Mouse (Mus musculus): Measurements from ENCODE around the gene Hivep3.

The Hivep3 gene

DNA sequence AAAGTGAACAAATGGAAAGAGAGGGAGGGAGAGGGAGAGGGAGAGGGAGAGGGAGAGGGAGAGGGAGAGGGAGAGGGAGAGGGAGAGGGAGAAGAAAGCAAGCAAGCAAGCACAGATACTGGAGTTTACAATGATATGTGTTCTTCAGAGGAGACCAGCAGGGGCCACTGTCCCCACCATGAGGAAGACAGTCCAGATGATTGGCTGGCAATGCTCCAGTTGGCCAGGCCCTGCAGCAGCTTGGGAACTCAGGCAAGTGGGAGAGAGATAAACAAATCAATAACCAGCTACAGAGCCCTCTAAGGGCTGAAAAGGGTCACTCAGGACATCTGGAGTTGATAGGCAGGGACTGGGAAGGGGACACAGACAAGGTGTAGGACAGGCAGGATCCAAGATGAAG, 169.7 kb downstream of the Hivep3 start:
- DNase-seq (ENCODE audit: low spot score in 2 of 2), result peak in 1 of 2 experiments; percentile 9

DNA sequence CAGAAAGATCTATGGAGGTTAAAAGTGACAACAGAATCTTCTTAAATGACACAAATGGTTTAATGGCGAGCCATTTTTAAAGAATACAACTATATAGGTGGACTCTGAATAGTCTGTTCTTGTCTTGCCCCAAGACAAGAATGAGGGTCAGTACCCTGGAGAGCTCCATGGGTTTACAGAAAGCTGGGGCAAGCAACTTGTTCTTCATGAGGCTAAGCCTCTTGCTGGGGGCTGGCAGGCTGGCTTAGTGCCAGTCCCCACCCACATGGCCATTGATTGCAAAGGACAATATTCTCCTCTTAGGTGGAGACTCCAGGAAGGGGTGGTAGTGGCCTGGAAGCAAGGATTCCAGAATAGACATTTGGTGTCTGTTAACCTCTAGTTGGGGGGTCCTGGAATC, 170.2 kb downstream of the Hivep3 start:
- DNase-seq (ENCODE audit: low spot score in 2 of 2), result peak in 1 of 2 experiments; percentile 33

DNA sequence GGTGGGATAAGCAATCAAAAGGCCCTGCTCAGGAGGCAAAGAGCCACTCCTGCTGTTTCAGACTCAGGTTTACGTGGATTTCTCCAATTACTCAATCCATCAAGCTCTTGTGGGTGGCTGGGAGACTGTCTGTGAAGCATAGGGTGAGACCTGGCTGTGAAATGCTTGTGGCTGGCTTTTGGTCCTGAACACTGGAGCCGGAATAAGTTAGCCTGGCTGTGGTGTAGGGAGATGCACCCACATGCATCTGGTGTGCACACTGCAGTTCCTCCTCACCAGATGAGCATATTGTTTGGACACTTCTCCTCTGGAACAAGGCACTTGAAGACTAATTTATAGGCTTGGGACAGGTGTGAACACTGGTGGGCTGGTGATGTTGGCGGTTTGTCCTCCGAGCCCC, 170.7 kb downstream of the Hivep3 start:
- peak in 1 of 2 experiments; percentile 3 for DNase-seq (ENCODE audit: low spot score in 2 of 2)

DNA sequence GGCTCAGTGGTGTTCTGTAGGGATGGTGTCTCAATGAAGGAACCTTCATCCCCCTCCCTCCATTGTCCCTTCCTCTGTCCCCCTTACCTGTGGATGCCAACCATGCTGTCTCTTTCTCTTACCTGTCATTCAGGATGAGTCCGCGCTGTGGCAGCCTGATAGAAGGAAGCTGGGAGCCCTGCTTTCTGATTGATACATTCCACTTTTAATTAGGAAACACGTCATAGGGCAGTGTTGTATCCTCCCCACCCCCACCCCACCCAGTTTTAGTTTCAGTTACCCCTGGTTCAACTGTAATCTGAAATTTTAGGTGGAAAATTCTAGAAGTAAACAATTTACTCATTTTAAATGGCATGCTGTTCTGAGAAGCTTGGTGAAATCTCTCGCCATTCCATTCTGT, 173.5 kb downstream of the Hivep3 start:
- DNase-seq (ENCODE audit: low spot score in 2 of 2), result peak in 1 of 2 experiments; percentile 5

DNA sequence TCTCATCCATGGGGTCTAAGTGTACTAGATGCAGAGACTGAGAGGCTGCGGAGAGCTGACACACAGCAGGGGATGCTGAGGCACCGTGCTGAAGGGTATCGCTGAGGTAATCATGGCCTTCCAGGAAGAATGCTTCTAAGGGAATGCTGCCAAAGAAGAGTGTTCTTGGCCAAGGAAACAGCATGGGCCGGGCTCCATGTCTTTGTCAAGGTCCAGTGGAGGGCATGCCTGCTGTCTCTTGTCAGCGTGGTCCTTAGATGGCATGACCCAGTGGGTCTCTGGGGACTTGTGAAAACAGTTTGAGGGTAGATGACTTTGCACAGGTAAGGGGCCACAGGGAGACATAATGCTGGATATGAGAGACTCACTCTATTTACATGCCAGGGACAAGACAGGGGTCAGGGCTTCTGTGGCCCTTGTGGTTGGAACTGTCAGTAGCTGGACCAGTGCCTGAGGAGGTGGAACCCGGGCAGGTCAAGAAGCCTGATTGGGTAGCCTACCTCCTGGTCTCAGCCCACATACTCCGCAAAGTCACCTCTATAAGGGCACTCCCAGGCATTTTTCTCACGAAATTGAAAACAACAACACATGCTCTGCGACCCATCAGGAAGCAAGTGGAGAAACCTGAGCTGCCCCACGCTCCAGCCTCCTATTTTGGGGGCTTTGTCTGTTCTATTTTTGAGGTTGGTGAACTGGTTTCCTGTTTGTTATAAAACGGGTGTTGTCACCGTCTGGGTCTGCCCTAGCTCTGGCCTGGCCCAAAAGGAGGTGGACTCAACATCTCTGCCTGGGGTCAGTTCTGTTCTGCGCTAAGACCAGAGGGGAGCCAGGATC, 177.7 kb downstream of the Hivep3 start:
- DNase-seq (ENCODE audit: low spot score in 2 of 2), result peak in 1 of 2 experiments; percentile 9

DNA sequence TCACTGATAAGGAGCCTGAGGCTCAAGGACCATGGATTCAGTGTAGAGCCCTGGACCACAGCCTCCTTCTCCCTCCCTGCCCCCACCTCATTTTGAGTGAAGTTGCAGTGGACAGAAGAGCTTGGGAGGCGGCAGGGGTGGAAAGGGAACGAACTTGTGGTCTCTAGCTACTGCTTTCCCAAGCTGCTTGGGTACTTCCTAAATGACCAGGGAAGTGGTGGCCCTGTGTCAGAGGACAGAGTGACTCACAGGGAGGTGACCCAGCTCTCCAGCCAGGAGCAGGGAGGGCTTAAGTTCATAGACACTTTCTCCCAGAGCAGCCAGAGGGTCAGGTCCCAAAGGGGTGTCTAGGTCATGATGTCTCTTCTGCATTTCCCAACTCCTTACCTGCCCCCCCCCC, 178.6 kb downstream of the Hivep3 start:
- DNase-seq (ENCODE audit: low spot score in 2 of 2), result peak in 1 of 2 experiments; percentile 6

DNA sequence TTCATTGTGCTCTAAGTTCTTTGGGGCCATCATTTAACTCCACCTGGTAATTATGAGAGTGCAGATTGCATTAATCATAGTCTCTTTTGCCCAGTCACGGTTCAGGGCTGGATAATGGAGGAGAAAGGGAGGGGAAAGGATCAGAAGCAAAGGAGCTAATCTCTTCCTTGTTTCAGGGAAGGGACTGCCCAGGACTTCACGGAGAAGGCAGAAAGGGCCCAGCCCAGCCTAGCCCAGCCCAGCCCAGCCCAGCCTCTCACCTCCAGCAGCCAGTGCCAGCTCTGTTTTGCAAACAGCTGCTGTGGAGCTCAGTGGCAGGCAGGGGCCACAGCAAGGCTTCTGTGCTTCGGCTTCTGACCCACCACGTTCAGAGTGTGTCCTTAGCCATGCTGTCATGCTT, 180.6 kb downstream of the Hivep3 start:
- DNase-seq (ENCODE audit: low spot score in 2 of 2), result peak in 1 of 2 experiments; percentile 5

DNA sequence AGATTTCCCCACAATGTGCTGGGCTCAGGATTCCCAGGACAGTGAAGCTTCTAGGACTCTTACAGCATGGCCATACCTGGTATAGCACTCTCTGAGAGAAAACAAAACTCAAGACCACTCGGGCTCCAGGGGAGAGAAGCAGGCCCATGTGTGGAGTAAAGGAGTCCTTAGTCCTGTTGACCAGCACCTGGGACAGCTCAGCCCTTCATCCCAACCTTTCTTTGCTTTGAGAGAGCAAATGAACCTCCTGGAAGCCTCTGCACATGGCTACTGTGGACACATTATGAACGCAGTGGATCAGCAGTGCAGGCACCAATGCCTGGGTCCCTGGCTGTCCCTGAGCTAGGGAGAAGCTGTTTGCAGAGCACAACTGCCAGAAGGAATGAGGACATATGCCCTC, 181.5 kb downstream of the Hivep3 start:
- peak in 1 of 2 experiments; percentile 7 for DNase-seq (ENCODE audit: low spot score in 2 of 2)

DNA sequence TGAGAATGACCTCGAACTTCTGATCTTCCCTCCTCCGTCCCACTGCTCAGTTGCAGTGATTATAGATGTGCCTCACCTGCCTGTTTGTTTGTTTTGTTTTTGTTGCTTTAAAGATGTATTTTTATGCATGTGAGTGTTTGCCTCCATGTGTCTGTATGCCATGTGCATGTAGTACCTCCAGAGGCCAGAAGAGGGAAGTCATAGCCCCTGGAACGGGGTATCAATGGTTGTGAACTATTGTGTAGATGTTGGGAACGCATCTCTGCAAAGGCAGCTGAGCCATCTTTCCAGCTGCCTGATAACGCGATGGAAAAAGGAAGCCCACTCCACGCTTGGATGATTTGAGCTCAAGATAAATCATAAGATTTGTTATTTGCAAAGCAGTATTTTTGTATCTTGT, 183.9 kb downstream of the Hivep3 start:
- DNase-seq (ENCODE audit: low spot score in 2 of 2), result peak in 1 of 2 experiments; percentile 62

DNA sequence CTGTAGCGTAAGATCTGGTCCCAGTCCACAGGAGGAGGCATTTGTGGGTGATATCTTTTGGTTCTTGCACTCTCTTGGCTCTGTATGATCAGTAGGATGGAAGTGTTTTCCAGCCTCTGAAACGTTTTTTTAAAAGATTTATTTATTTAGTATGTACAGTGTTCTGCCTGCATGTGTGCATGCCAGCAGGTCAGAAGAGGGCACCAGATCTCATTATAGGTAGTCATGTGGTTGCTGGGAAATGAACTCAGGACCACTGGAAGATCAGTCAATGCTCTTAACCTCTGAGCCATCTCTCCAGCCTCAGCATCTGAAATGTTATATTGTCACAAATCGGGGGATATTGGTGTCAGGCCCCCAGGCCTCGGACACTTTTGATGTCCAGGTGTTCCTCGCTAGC, 185.8 kb downstream of the Hivep3 start:
- no peak for DNase-seq (ENCODE audit: low spot score in 2 of 2)

DNA sequence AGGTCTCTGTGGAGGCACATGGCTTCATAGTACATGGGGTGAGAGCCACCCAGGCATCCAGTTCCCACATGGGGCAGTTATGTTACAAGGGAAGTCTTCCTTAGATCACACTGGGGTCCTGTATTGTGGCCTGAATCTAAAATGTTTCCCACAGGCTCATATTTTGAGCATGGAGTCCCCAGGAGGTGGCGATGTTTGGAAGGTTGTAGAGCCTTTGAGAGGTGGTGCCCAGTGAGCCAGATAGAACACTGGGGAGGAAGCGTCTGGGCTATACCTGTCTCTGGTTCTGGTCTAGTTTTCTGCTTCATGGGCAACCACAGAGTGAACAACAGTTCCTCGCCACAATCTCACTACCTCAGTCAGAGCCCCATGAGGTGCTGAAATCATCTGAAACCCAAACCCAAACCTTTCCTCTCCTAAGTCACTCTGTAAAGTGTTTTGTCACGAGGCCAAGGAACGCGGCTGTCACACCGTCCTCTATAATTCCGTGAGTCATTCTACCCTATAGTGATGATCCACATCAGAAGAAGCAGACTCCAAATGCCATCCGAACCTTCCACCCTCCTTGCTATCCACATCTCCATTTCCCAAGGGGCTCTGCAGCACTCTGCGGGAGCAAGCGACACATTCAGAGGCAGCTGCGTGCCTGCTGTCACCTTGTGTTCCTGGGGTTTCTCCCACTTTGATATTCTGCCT, 187.6 kb downstream of the Hivep3 start:
- peak in 1 of 2 experiments; percentile 59 for DNase-seq (ENCODE audit: low spot score in 2 of 2)

DNA sequence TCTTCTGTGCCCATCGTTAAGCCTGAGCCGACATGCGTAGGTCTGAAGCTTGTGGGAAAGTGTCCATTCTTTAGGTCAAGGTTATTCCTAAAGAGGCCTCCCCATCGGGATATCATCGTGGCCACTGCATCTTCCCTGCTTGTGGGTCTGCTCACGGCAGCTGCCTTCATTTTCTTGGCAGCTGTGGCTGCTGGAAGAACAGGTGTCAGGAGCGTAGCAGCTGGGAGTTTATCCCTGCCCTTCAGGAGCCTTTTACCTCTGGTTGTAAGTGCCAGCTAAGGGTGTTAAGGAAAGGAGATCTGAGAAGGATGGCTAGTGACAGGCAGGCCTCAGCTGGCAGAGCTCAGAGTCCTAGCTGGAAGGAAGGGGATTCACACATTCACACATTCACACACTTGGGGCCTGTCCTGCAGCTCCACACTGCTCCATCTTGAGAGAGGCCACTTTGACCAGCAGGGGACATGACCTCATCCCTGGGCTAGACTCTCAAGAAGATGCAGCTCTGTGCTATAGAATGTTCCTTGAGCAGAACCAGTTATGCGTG, 188.2 kb downstream of the Hivep3 start:
- DNase-seq (ENCODE audit: low spot score in 2 of 2), result peak in 1 of 2 experiments; percentile 4

DNA sequence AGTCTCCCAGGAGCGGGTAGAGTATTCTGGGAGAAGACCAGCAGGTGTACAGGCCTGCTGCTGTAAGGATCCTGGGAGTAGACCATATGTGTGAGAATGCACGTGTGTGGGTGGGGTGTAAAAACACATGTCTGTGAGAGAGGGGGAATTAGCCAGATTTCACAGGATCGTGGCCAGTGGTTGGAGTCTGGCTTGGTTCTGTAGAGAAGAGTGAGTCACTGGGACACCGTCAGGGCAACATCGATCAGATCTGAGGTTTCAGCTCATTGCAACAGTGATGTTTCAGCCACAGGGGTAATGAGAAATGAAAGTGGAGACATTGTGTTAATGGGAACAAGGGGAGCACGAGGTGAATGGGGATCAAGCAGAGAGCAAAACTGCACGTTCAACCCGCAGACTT, 189.4 kb downstream of the Hivep3 start:
- peak in 1 of 2 experiments; percentile 7 for DNase-seq (ENCODE audit: low spot score in 2 of 2)

DNA sequence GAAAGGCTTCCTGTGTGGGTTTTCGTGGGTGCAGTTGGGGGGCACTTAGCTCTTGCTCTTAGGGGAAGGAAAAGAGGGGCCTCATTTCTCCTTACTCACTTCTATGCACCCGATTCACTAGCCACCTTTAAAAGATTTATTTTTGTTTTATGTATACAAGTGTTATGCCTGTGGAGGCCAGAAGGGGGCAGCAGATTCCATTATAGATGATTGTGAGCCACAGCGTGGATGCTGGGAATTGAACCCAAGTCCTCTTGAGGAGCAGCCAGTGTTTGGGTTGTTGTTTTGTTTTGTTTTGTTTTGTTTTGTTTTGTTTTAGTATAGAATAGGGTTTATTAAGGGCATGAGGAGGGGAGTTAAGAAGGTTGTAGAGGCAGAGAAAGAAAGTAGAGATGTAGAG, 189.8 kb downstream of the Hivep3 start:
- peak in 1 of 2 experiments; percentile 19 for DNase-seq (ENCODE audit: low spot score in 2 of 2)

DNA sequence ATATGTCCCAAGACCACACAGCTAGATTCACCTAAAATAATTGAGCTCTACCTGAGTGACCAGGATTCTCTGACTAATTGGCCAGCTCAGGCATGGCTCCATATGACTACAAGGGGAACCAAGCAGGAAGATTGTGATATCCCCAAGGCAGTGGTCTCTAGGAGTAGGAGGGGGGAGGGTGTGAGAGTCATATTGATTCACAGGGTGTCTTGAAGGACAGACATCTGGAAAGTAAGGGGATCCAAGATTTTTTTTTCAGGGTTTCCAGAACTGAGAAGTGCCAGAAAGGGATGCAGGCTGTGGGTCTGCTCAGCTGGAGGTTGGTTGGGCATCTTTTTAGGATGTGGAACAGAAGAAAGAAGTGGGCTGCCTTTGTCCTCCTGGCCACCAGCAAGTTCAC, 191.5 kb downstream of the Hivep3 start:
- DNase-seq (ENCODE audit: low spot score in 2 of 2), result no peak

DNA sequence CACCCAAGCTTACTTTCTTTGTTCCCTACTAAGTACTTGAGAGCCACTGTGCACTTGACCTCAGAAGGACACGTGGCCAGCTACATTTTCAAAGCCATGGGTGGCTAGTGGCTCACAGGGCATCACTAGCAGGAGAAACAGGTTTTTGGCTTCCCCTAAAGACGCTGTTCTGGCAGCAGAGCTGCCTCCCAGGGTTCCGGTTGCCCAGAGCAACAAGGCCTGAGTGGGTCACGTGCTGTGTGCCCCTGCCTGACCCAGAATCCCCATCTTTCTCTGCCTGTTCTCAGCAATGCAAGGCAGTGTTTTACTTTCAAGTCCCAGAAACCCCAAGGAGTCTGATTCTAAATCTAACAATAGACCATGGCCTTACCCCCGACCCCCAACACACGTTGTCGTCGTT, 198.3 kb downstream of the Hivep3 start:
- DNase-seq (ENCODE audit: low spot score in 2 of 2), result no peak

DNA sequence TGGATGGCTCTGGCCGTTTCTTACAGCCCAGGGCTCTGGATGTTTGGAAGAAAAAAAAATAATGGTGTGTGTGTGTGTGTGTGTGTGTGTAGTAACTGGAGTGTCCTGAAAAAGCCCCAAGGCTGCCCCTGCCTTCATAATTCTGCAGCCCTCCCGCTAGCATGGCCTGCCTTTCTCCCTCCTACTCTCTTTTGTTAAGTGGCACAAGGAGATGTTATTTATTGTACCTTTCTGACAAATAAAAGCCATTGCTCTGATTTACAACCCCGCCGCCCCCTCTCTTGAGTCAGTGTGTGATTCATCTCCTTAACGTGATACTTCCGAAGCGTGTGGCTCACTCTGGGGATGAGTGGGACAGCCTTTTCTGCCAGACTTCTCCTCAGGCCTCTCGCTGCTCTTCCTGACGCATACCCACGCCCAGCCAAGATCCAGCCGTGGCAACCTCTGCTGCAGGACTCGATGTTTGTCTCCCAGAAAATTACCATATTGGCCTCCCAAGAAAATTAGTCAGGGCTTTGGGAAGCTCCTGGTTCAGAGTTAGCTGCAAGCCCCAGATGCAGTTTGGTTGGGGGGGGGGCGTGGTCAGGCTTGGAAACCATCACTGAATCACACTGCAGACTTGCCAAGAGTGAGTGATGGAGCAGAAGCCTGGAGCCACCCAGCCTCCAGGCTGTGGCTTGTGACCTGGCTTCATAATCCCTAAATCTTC, 199.1 kb downstream of the Hivep3 start:
- DNase-seq (ENCODE audit: low spot score in 2 of 2), result no peak

DNA sequence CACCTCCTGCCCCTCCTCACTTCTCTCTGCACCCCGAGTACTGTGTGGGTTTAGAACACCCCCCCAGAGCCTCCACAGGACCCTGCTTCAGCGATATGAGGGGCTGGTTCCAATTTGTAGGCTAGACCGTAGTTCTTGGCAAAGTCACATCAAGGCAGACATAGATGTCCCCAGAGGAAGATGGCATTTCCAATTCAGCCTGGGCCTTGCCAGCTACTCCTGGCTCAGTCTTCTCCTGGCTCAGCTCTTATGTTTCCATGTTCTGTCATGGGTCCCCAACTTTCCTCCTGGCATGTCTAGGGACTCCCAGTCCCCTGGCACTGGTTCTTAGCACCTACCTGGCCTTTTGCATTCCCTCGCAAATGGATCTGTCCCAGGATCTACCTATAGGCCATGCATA, 201.3 kb downstream of the Hivep3 start:
- no peak for DNase-seq (ENCODE audit: low spot score in 2 of 2)

DNA sequence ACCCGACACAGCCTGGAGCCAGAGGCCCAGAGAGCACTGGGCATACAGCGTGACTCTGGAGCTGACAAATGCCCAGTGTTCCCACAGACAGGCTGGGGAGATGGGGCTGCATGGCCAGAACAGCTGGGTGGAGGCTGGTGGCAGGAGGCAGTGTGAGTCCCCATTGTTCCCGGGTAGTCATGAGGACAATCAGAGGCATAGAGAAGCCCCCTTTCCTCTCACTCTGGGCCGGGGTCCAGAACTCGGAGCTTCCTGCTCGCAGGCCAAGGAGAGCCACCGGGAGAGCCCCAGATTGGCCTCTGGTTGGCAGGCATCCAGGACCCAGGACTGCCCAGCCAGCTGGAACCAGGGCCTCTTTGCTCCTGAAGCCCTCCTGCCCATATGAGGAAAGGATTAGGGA, 204.3 kb downstream of the Hivep3 start:
- DNase-seq (ENCODE audit: low spot score in 2 of 2), result no peak

DNA sequence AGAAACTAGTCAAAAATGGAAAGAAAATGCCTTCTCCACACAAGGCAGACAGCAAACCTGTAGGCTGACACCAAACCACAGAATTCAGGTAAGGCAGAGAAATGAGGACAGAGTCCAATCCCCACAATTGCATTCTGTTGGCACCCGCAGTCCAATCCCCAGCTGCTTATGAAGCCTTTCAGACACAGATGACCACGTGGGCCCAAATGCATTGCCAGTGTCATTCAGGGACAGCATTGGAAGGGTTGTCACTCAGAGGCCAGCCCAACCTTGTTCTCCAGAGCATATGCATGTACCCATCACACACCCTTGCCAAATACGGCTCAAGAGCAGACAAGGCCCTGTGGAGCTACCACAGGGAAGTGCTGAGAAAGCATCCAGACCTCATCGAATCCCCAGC, 204.9 kb downstream of the Hivep3 start:
- DNase-seq (ENCODE audit: low spot score in 2 of 2), result no peak

DNA sequence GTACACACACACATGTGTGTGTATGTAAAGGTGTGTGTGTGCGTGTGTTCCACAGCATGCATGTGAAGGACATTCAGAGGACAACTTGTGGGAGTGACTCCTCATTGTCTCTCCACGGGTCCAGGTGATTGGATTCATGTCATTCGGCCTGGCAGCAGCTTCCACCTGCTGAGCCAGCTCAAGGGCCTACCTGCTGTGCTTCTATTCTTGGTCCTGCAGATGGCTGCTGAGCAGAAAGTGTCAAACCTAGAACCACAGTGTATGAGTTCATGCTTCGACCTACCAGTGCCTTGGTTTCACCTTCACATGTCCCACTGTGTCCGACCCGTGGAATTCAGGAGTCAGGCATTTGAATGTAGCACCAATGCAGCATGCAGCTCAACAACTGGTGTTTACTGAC, 206.2 kb downstream of the Hivep3 start:
- DNase-seq (ENCODE audit: low spot score in 2 of 2), result no peak

DNA sequence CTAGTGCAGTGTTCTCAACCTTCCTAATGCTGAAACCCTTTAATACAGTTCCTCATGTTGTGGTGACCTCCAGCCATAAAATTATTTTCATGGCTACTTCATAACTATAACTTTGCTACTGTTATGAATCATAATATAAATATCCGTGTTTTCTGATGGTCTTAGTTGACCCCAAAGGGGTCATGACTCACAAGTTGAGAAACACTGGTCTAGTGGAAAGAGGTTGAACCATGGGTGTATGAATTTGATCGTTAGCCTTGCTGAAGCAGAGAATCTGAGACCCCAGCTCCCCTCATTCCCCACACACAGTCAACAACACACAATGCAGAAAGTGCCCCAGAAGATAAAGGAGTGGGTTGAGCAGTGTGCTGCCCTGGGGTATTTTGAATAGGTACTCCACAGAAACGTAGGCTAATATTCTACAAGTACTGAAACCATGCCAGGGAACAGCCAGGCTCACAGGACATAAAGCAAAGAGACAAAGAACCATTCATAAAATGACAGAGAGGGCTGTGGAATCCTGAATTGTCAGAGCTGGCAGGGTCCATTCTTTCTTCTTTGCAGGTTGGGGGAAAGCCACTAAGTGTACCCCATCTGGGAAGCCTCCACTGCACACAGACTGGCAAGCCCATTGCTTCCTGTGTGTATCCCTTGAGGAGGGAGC, 212.8 kb downstream of the Hivep3 start:
- DNase-seq (ENCODE audit: low spot score in 2 of 2), result no peak

Data from spleen, postnatal 10 days (tissue).